Mouse (Mus musculus) hindbrain, embryonic 15.5 days (tissue): ENCODE data around the gene Btbd1. TPM values are rescaled to one million over a fixed set of nuclear protein-coding genes. Genes with fewer than 3 reads are reported as not detected.
"Not testable (repeated sequence)": the region's sequence is repeated elsewhere in the genome, so short reads cannot be mapped to it uniquely, and the experiment has no call there.

ENCODE experiments used
- ATAC-seq: fragments of 200-750 bp; cut with Nextera tagmentation; 2 replicates; pipeline ENCODE4 v1.8.0; 2017; ENCODE audit warnings: low read depth, moderate number of reproducible peaks, moderate TSS enrichment; ENCODE audit not compliant: low FRiP score
- H3K27ac ChIP-seq: fragments of 300-500 bp; sonication (generic); replicated peaks from 2 replicates; pipeline ENCODE4 v1.5.1; 2015; ENCODE audit warnings: mild to moderate bottlenecking, inconsistent platforms
- H3K27me3 ChIP-seq: fragments of 300-500 bp; sonication (generic); 2 replicates; pipeline ENCODE4 v1.6.1; 2015; ENCODE audit warnings: control low read depth, inconsistent platforms
- H3K36me3 ChIP-seq: fragments of 300-500 bp; sonication (generic); 2 replicates; pipeline ENCODE4 v1.6.1; 2015; ENCODE audit warnings: control low read depth, inconsistent platforms
- H3K4me1 ChIP-seq: fragments of 300-500 bp; sonication (generic); replicated peaks from 2 replicates; pipeline ENCODE4 v1.6.1; 2015; ENCODE audit warnings: control low read depth, inconsistent platforms
- H3K4me2 ChIP-seq: fragments of 300-500 bp; sonication (generic); 2 replicates; pipeline ENCODE4 v1.6.1; 2015; ENCODE audit warnings: moderate library complexity, mild to moderate bottlenecking, inconsistent platforms
- H3K4me3 ChIP-seq: fragments of 300-500 bp; sonication (generic); 2 replicates; pipeline ENCODE4 v1.5.1; 2015; ENCODE audit warnings: mild to moderate bottlenecking, inconsistent platforms
- H3K9ac ChIP-seq: fragments of 300-500 bp; sonication (generic); 2 replicates; pipeline ENCODE4 v1.6.1; 2015; ENCODE audit warnings: inconsistent platforms
- H3K9me3 ChIP-seq: fragments of 300-500 bp; sonication (generic); 2 replicates; pipeline ENCODE4 v1.6.1; 2016; ENCODE audit warnings: control low read depth, inconsistent platforms
- WGBS: fragments of 180-500 bp; shearing (Covaris S2); methylation state at CpG from one replicate; pipeline ENCODE4 v1.1.7; 2015; 5-methylcytosine and 5-hydroxymethylcytosine counted together
- polyA plus RNA-seq: library from polyadenylated mRNA; unstranded; fragments of >200 nt; fragmentation: Nextera tagmentation; extraction: Ambion mirVana; gene quantifications from 2 replicates; pipeline ENCODE4 v1.2.1, GENCODE M21; 2015

Btbd1 gene
- polyA plus RNA-seq, 1 experiment from 2014 or later: 93.8 TPM

GRCm38 (mm10) chr7:81847777-81848176, 18.5 kb upstream of the Btbd1 start:
- Histone ChIP-seq H3K27me3 (no peaks in the 10 kb centered on the region), H3K4me1 (peaks cover 3% of the 10 kb centered on the region; the same call in 1 of the 2 replicates), H3K4me2 (no peak overlapping the region), H3K9ac (no peak overlapping the region), H3K27ac (no peak overlapping the region), H3K4me3 (no peak overlapping the region), H3K36me3 (no peaks in the 10 kb centered on the region), H3K9me3 (no peaks in the 10 kb centered on the region)
- ATAC-seq: no peak
- 44% methylated on average over 4 of the region's 4 CpGs for WGBS

- H3K9ac ChIP-seq: no peak overlapping the region
- no peaks in the 10 kb centered on the region for H3K27me3 ChIP-seq
- no peak for ATAC-seq
- H3K27ac ChIP-seq: no peak overlapping the region
- H3K4me3 ChIP-seq: no peak overlapping the region
- no peaks in the 10 kb centered on the region for H3K9me3 ChIP-seq
- no peak overlapping the region for H3K4me2 ChIP-seq
- peaks cover 3% of the 10 kb centered on the region; the same call in 1 of the 2 replicates for H3K4me1 ChIP-seq
- 43% methylated on average over 8 of the region's 8 CpGs for WGBS
- no peaks in the 10 kb centered on the region for H3K36me3 ChIP-seq
Observed at GRCm38 (mm10) chr7:81847010-81847409, 17.8 kb upstream of the Btbd1 start.

- H3K27me3 ChIP-seq: no peaks in the 10 kb centered on the region
- H3K4me3 ChIP-seq: no peak overlapping the region
- peaks cover 5% of the 10 kb centered on the region; the same call in 1 of the 2 replicates for H3K4me1 ChIP-seq
- no peak overlapping the region for H3K9ac ChIP-seq
- H3K36me3 ChIP-seq: no peaks in the 10 kb centered on the region
- ATAC-seq: no peak
- no peak overlapping the region for H3K27ac ChIP-seq
- H3K9me3 ChIP-seq: no peaks in the 10 kb centered on the region
- H3K4me2 ChIP-seq: no peak overlapping the region
- WGBS: 77% methylated on average over 8 of the region's 8 CpGs
Observed at GRCm38 (mm10) chr7:81846008-81846407, 16.8 kb upstream of the Btbd1 start.

GRCm38 (mm10) chr7:81845313-81845712, 16.1 kb upstream of the Btbd1 start:
- Histone ChIP-seq H3K4me2 (no peak overlapping the region), H3K4me3 (no peak overlapping the region), H3K9me3 (no peaks in the 10 kb centered on the region), H3K9ac (no peak overlapping the region), H3K27me3 (no peaks in the 10 kb centered on the region), H3K4me1 (peaks cover 9% of the 10 kb centered on the region; the same call in 1 of the 2 replicates), H3K27ac (no peak overlapping the region), H3K36me3 (no peaks in the 10 kb centered on the region)
- ATAC-seq: no peak
- 79% methylated on average over 3 of the region's 3 CpGs for WGBS

- Histone ChIP-seq H3K4me2 (no peak overlapping the region), H3K9me3 (no peaks in the 10 kb centered on the region), H3K4me1 (peaks cover 9% of the 10 kb centered on the region; the same call in 1 of the 2 replicates), H3K4me3 (no peak overlapping the region), H3K27me3 (no peaks in the 10 kb centered on the region), H3K9ac (no peak overlapping the region), H3K27ac (no peak overlapping the region), H3K36me3 (no peaks in the 10 kb centered on the region)
- no peak for ATAC-seq
- WGBS: 92% methylated on average over 11 of the region's 11 CpGs
Observed at GRCm38 (mm10) chr7:81844801-81845200, 15.6 kb upstream of the Btbd1 start.

- no peak overlapping the region for H3K4me3 ChIP-seq
- no peak overlapping the region for H3K27ac ChIP-seq
- H3K36me3 ChIP-seq: no peaks in the 10 kb centered on the region
- H3K9ac ChIP-seq: no peak overlapping the region
- no peak overlapping the region for H3K4me2 ChIP-seq
- H3K9me3 ChIP-seq: no peaks in the 10 kb centered on the region
- H3K27me3 ChIP-seq: no peaks in the 10 kb centered on the region
- ATAC-seq: no peak
- 77% methylated on average over 8 of the region's 8 CpGs for WGBS
- peaks cover 9% of the 10 kb centered on the region; the same call in 1 of the 2 replicates for H3K4me1 ChIP-seq
Observed at GRCm38 (mm10) chr7:81843903-81844302, 14.7 kb upstream of the Btbd1 start.

GRCm38 (mm10) chr7:81842998-81843397, 13.8 kb upstream of the Btbd1 start:
- H3K9ac ChIP-seq: no peak overlapping the region
- no peak overlapping the region for H3K4me3 ChIP-seq
- no peaks in the 10 kb centered on the region for H3K36me3 ChIP-seq
- no peaks in the 10 kb centered on the region for H3K9me3 ChIP-seq
- ATAC-seq: no peak
- H3K4me2 ChIP-seq: no peak overlapping the region
- peaks cover 9% of the 10 kb centered on the region; the same call in 1 of the 2 replicates for H3K4me1 ChIP-seq
- no peak overlapping the region for H3K27ac ChIP-seq
- 80% methylated on average over 1 of the region's 1 CpGs for WGBS
- no peaks in the 10 kb centered on the region for H3K27me3 ChIP-seq

- Histone ChIP-seq H3K27ac (no peak overlapping the region), H3K27me3 (no peaks in the 10 kb centered on the region), H3K9me3 (no peaks in the 10 kb centered on the region), H3K4me1 (peaks cover 8% of the 10 kb centered on the region; the same call in 1 of the 2 replicates), H3K36me3 (no peaks in the 10 kb centered on the region), H3K4me2 (no peak overlapping the region), H3K9ac (no peak overlapping the region), H3K4me3 (no peak overlapping the region)
- ATAC-seq: no peak
- WGBS: 90% methylated on average over 7 of the region's 7 CpGs
Observed at GRCm38 (mm10) chr7:81842141-81842540, 12.9 kb upstream of the Btbd1 start.

GRCm38 (mm10) chr7:81841439-81841838, 12.2 kb upstream of the Btbd1 start:
- Histone ChIP-seq H3K27me3 (no peaks in the 10 kb centered on the region), H3K4me3 (no peak overlapping the region), H3K36me3 (no peaks in the 10 kb centered on the region), H3K9me3 (no peaks in the 10 kb centered on the region), H3K4me1 (peaks cover 5% of the 10 kb centered on the region; the same call in 1 of the 2 replicates), H3K9ac (no peak overlapping the region), H3K27ac (no peak overlapping the region), H3K4me2 (no peak overlapping the region)
- 92% methylated on average over 6 of the region's 6 CpGs for WGBS
- no peak for ATAC-seq

GRCm38 (mm10) chr7:81840661-81841181, 11.5 kb upstream of the Btbd1 start:
- Histone ChIP-seq H3K4me1 (peaks cover 5% of the 10 kb centered on the region; the same call in 1 of the 2 replicates), H3K4me2 (no peak overlapping the region), H3K27me3 (no peaks in the 10 kb centered on the region), H3K27ac (0 out of 2 replicates have a peak overlapping the region, but pooled peaks have one; percentile 4), H3K9me3 (no peaks in the 10 kb centered on the region), H3K9ac (no peak overlapping the region), H3K36me3 (no peaks in the 10 kb centered on the region), H3K4me3 (no peak overlapping the region)
- 64% methylated on average over 7 of the region's 7 CpGs for WGBS
- no peak for ATAC-seq

- no peaks in the 10 kb centered on the region for H3K9me3 ChIP-seq
- H3K36me3 ChIP-seq: no peaks in the 10 kb centered on the region
- H3K9ac ChIP-seq: no peak overlapping the region
- 67% methylated on average over 6 of the region's 6 CpGs for WGBS
- no peak overlapping the region for H3K4me3 ChIP-seq
- no peaks in the 10 kb centered on the region for H3K27me3 ChIP-seq
- ATAC-seq: no peak
- no peak overlapping the region for H3K4me2 ChIP-seq
- no peak overlapping the region for H3K27ac ChIP-seq
- peaks cover 5% of the 10 kb centered on the region; the same call in 1 of the 2 replicates for H3K4me1 ChIP-seq
Observed at GRCm38 (mm10) chr7:81839746-81840145, 10.5 kb upstream of the Btbd1 start.

GRCm38 (mm10) chr7:81837771-81838170, 8.5 kb upstream of the Btbd1 start:
- not testable (repeated sequence) for H3K36me3 ChIP-seq, H3K4me1 ChIP-seq, H3K9me3 ChIP-seq, H3K4me2 ChIP-seq, ATAC-seq, H3K4me3 ChIP-seq, H3K9ac ChIP-seq, H3K27ac ChIP-seq, H3K27me3 ChIP-seq
- WGBS: 89% methylated on average over 5 of the region's 5 CpGs

- Histone ChIP-seq H3K4me1 (no peaks in the 10 kb centered on the region), H3K9me3 (no peaks in the 10 kb centered on the region), H3K36me3 (no peaks in the 10 kb centered on the region), H3K27ac (no peak overlapping the region), H3K4me2 (no peak overlapping the region), H3K9ac (no peak overlapping the region), H3K4me3 (no peak overlapping the region), H3K27me3 (no peaks in the 10 kb centered on the region)
- no peak for ATAC-seq
- WGBS: 94% methylated on average over 5 of the region's 5 CpGs
Observed at GRCm38 (mm10) chr7:81835430-81835829, 6.2 kb upstream of the Btbd1 start.
